Mouse (Mus musculus): ENCODE data around the gene Prtg. TPM values are rescaled to one million over a fixed set of nuclear protein-coding genes. Genes with fewer than 3 reads are reported as not detected.

The Prtg gene
- polyA plus RNA-seq, 1 experiment from 2014 or later = 0.17 TPM

DNA sequence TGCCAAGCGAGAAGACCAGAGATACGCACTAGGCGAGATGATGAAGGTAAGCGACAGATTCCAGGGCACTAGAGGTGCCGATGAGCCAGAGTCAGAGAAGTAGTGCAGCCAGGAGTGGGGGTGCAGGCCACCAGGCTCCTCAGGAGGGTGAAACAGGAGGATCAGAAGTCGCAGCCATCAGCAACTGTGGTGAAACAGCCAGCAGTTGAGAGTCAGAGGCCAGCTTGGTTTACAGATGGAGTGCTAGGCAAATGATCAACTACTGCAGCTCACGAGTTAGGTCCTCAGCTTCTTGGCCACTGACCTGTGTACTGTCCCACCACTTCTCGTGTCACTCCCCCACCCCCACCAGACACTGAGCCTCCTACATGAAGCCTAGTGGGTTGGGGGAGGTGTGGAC is 154.7 kb downstream of the Prtg start:
- Histone ChIP-seq H3K27ac (ENCODE audit: low read depth, low read length) (no peak overlapping the region), H3K9me3 (ENCODE audit: control insufficient read depth) (no peaks in the 10 kb centered on the region), H3K9ac (ENCODE audit: low read depth, low read length) (no peak overlapping the region), H3K4me2 (replicated peaks; ENCODE audit: low read depth) (no peak overlapping the region), H3K36me3 (ENCODE audit: control insufficient read depth, insufficient read depth) (no peaks in the 10 kb centered on the region), H3K4me3 (ENCODE audit: low read depth, low read length) (no peak overlapping the region), H3K4me1 (replicated peaks; ENCODE audit: control insufficient read depth, insufficient read depth, low read length) (no peaks in the 10 kb centered on the region), H3K27me3 (replicated peaks; ENCODE audit: control insufficient read depth, insufficient read depth, low read length) (no peaks in the 10 kb centered on the region)
- no peak for TF ChIP-seq CTCF (IDR thresholded peaks at IDR 0.05; ENCODE audit: low read depth)
- ATAC-seq = no peak
- 62% methylated on average over 8 of the region's 8 CpGs for WGBS

DNA sequence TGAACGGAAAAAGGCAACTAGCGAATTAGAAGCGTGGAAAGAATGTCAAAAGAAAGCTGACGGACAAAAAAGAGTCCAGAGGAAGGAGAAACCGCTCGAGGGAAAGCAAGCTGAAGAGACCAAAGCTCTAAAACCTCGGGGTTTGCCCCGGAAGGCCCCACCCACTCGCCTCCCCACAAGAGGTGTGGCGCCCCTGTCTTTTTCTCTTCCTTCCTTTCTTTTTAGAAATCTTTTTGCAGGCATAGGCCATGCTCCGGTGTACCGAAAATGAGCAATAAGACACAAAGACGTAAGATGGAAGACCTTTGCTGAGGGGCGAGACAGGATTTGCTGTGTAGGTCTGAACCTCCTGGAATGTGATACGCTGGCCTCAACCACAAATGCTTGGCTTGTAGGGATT is 155.3 kb downstream of the Prtg start:
- Histone ChIP-seq H3K9me3 (ENCODE audit: control insufficient read depth) (no peaks in the 10 kb centered on the region), H3K4me2 (replicated peaks; ENCODE audit: low read depth) (no peak overlapping the region), H3K27me3 (replicated peaks; ENCODE audit: control insufficient read depth, insufficient read depth, low read length) (no peaks in the 10 kb centered on the region), H3K4me3 (ENCODE audit: low read depth, low read length) (no peak overlapping the region), H3K27ac (ENCODE audit: low read depth, low read length) (no peak overlapping the region), H3K36me3 (ENCODE audit: control insufficient read depth, insufficient read depth) (no peaks in the 10 kb centered on the region), H3K4me1 (replicated peaks; ENCODE audit: control insufficient read depth, insufficient read depth, low read length) (no peaks in the 10 kb centered on the region), H3K9ac (ENCODE audit: low read depth, low read length) (no peak overlapping the region)
- ATAC-seq = no peak
- no peak for TF ChIP-seq CTCF (IDR thresholded peaks at IDR 0.05; ENCODE audit: low read depth)
- 76% methylated on average over 15 of the region's 15 CpGs for WGBS

Other genes starting within 250 kb of the Prtg start
- 142 and 160 TPM in 2 replicates for gene Nedd4, start 144.5 kb upstream of the Prtg start, polyA plus RNA-seq (2015; fragmentation: Nextera tagmentation; extraction: Ambion mirVana)
- gene Pygo1, start 118.8 kb downstream of the Prtg start, polyA plus RNA-seq (2015; fragmentation: Nextera tagmentation; extraction: Ambion mirVana) = 0.90 TPM in 2 replicates
- gene Dyx1c1, start 151.9 kb downstream of the Prtg start, polyA plus RNA-seq (2015; fragmentation: Nextera tagmentation; extraction: Ambion mirVana) = 0.16 and 0.27 TPM in 2 replicates
- gene Gm44503, start 152.0 kb downstream of the Prtg start, polyA plus RNA-seq (2015; fragmentation: Nextera tagmentation; extraction: Ambion mirVana) = 0.20 TPM in 1 of 2 replicates, not detected in the other
- 6.7 and 7.7 TPM in 2 replicates for gene Ccpg1os, start 178.5 kb downstream of the Prtg start, polyA plus RNA-seq (2015; fragmentation: Nextera tagmentation; extraction: Ambion mirVana)
- gene Ccpg1, start 178.6 kb downstream of the Prtg start, polyA plus RNA-seq (2015; fragmentation: Nextera tagmentation; extraction: Ambion mirVana) = 16.2 and 17.4 TPM in 2 replicates
- 4.7 and 5.9 TPM in 2 replicates for gene Pigb, start 233.5 kb downstream of the Prtg start, polyA plus RNA-seq (2015; fragmentation: Nextera tagmentation; extraction: Ambion mirVana)
- 5.7 and 5.8 TPM in 2 replicates for gene Rab27a, start 238.0 kb downstream of the Prtg start, polyA plus RNA-seq (2015; fragmentation: Nextera tagmentation; extraction: Ambion mirVana)